Mouse (Mus musculus): ENCODE results near the gene Kctd19. TPM values are rescaled to one million over a fixed set of nuclear protein-coding genes. Genes with fewer than 3 reads are reported as not detected.

Gene Kctd19
- polyA plus RNA-seq, 2 experiments: not detected

- peaks cover 7% of the 10 kb centered on the region for H3K27me3 ChIP-seq (ENCODE audit: control insufficient read depth, insufficient read depth, low read length)
- no peaks in the 10 kb centered on the region for H3K4me1 ChIP-seq (replicated peaks; ENCODE audit: control insufficient read depth in 2 of 2, insufficient read depth in 2 of 2, low read length in 1 of 2)
- H3K4me3 ChIP-seq (ENCODE audit: insufficient read depth in 1 of 2, low read depth in 2 of 2, low read length in 2 of 2): no peak overlapping the region
- 59% methylated on average over 7 of the region's 7 CpGs for WGBS (ENCODE audit: insufficient replicate concordance)
- DNase-seq (ENCODE audit: low read depth in 3 of 3, low spot score in 3 of 3): no peak
- no peak for ATAC-seq (ENCODE audit: insufficient read depth)
- TF ChIP-seq CTCF (IDR thresholded peaks at IDR 0.05; ENCODE audit: low read depth) (no peak), EP300 (IDR thresholded peaks at IDR 0.05; ENCODE audit: low read depth) (no peak)
- no peak overlapping the region for H3K9ac ChIP-seq (replicated peaks)
- no peaks in the 10 kb centered on the region for H3K36me3 ChIP-seq (replicated peaks; ENCODE audit: control insufficient read depth, insufficient read depth, low read depth)
- H3K27ac ChIP-seq: no peak overlapping the region
- H3K9me3 ChIP-seq (ENCODE audit: control insufficient read depth, low read length): no peaks in the 10 kb centered on the region
- no peak overlapping the region for H3K4me2 ChIP-seq (ENCODE audit: low read depth)
Observed at GRCm38 (mm10) chr8:105408331-105408730, 5.0 kb downstream of the Kctd19 start.

GRCm38 (mm10) chr8:105406416-105406815 lies 6.9 kb downstream of the Kctd19 start:
- Histone ChIP-seq H3K4me3 (ENCODE audit: insufficient read depth in 1 of 2, low read depth in 2 of 2, low read length in 2 of 2) (no peak overlapping the region), H3K27me3 (ENCODE audit: control insufficient read depth, insufficient read depth, low read length) (no peaks in the 10 kb centered on the region), H3K9me3 (ENCODE audit: control insufficient read depth, low read length) (no peaks in the 10 kb centered on the region), H3K36me3 (replicated peaks; ENCODE audit: control insufficient read depth, insufficient read depth, low read depth) (no peaks in the 10 kb centered on the region), H3K4me1 (replicated peaks; ENCODE audit: control insufficient read depth in 2 of 2, insufficient read depth in 2 of 2, low read length in 1 of 2) (no peaks in the 10 kb centered on the region), H3K9ac (replicated peaks) (no peak overlapping the region), H3K27ac (no peak overlapping the region), H3K4me2 (ENCODE audit: low read depth) (no peak overlapping the region)
- TF ChIP-seq EP300 (IDR thresholded peaks at IDR 0.05; ENCODE audit: low read depth) (no peak), CTCF (IDR thresholded peaks at IDR 0.05; ENCODE audit: low read depth) (no peak)
- DNase-seq (ENCODE audit: low read depth in 3 of 3, low spot score in 3 of 3): no peak
- 60% methylated on average over 10 of the region's 10 CpGs for WGBS (ENCODE audit: insufficient replicate concordance)
- no peak for ATAC-seq (ENCODE audit: insufficient read depth)

GRCm38 (mm10) chr8:105404496-105404895 lies 8.8 kb downstream of the Kctd19 start:
- H3K9ac ChIP-seq (replicated peaks): no peak overlapping the region
- no peak overlapping the region for H3K4me2 ChIP-seq (ENCODE audit: low read depth)
- ATAC-seq (ENCODE audit: insufficient read depth) (no peak), DNase-seq (ENCODE audit: low read depth in 3 of 3, low spot score in 3 of 3) (no peak)
- no peaks in the 10 kb centered on the region for H3K36me3 ChIP-seq (replicated peaks; ENCODE audit: control insufficient read depth, insufficient read depth, low read depth)
- WGBS (ENCODE audit: insufficient replicate concordance): 46% methylated on average over 1 of the region's 1 CpGs
- H3K27me3 ChIP-seq (ENCODE audit: control insufficient read depth, insufficient read depth, low read length): no peaks in the 10 kb centered on the region
- H3K4me3 ChIP-seq (ENCODE audit: insufficient read depth in 1 of 2, low read depth in 2 of 2, low read length in 2 of 2): no peak overlapping the region
- H3K9me3 ChIP-seq (ENCODE audit: control insufficient read depth, low read length): no peaks in the 10 kb centered on the region
- no peaks in the 10 kb centered on the region for H3K4me1 ChIP-seq (replicated peaks; ENCODE audit: control insufficient read depth in 2 of 2, insufficient read depth in 2 of 2, low read length in 1 of 2)
- H3K27ac ChIP-seq: no peak overlapping the region
- no peak for TF ChIP-seq CTCF (IDR thresholded peaks at IDR 0.05; ENCODE audit: low read depth)
- no peak for TF ChIP-seq EP300 (IDR thresholded peaks at IDR 0.05; ENCODE audit: low read depth)

DNA sequence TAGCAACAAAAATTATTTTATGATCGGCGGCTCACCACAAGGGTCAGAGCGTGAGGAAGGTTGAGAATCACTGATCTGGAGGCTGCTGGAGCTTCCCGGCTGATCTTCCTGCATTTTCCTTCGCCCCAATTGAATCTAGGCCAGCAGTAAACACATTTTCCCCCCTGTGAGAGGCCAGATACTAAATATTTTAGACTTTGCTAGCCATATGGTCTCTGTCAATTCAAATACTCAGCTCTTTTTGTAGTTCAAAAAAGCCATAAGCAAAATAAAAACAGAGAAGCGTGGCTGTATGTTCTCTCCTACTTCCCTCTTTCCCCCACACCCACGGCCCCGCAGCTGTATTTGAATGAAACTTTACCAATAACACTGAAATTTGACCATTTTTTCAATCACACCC lies 9.8 kb downstream of the Kctd19 start:
- WGBS (ENCODE audit: insufficient replicate concordance): 64% methylated on average over 8 of the region's 8 CpGs
- ATAC-seq (ENCODE audit: insufficient read depth): no peak

DNA sequence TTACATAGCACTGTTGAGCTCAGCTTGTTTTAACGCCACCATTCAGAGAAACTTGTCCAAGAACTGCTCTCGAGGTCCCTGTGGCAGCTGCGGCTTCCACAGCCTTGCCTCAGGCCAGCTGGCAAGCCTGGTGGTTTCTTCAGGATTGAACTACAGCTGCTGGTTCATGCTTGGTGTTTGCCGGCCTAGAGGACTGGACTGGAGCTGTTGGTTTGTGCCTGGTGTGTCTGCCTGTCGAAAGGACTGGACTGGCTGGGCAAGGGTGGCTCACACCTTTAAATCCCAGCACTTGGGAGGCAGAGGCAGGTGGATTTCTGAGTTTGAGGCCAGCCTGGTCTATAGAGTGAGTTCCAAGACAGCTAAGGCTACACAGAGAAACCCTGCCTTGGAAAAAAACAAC lies 13.3 kb downstream of the Kctd19 start:
- Histone ChIP-seq H3K27ac (no peak overlapping the region), H3K4me3 (ENCODE audit: insufficient read depth in 1 of 2, low read depth in 2 of 2, low read length in 2 of 2) (no peak overlapping the region), H3K36me3 (replicated peaks; ENCODE audit: control insufficient read depth, insufficient read depth, low read depth) (no peaks in the 10 kb centered on the region), H3K27me3 (ENCODE audit: control insufficient read depth, insufficient read depth, low read length) (no peaks in the 10 kb centered on the region), H3K4me2 (ENCODE audit: low read depth) (no peak overlapping the region), H3K9me3 (ENCODE audit: control insufficient read depth, low read length) (no peaks in the 10 kb centered on the region), H3K4me1 (replicated peaks; ENCODE audit: control insufficient read depth in 2 of 2, insufficient read depth in 2 of 2, low read length in 1 of 2) (no peaks in the 10 kb centered on the region), H3K9ac (replicated peaks) (no peak overlapping the region)
- TF ChIP-seq EP300 (IDR thresholded peaks at IDR 0.05; ENCODE audit: low read depth) (no peak), CTCF (IDR thresholded peaks at IDR 0.05; ENCODE audit: low read depth) (no peak)
- DNase-seq (ENCODE audit: low read depth in 3 of 3, low spot score in 3 of 3) (no peak), ATAC-seq (ENCODE audit: insufficient read depth) (no peak)
- WGBS (ENCODE audit: insufficient replicate concordance): 64% methylated on average over 5 of the region's 5 CpGs

More for the DNA sequence above, 9.8 kb downstream of the Kctd19 start:
- Histone ChIP-seq H3K27me3 (ENCODE audit: control insufficient read depth, insufficient read depth, low read length) (no peaks in the 10 kb centered on the region), H3K4me2 (ENCODE audit: low read depth) (no peak overlapping the region), H3K4me3 (ENCODE audit: insufficient read depth in 1 of 2, low read depth in 2 of 2, low read length in 2 of 2) (no peak overlapping the region), H3K4me1 (replicated peaks; ENCODE audit: control insufficient read depth in 2 of 2, insufficient read depth in 2 of 2, low read length in 1 of 2) (no peaks in the 10 kb centered on the region), H3K9me3 (ENCODE audit: control insufficient read depth, low read length) (no peaks in the 10 kb centered on the region), H3K9ac (replicated peaks) (no peak overlapping the region), H3K36me3 (replicated peaks; ENCODE audit: control insufficient read depth, insufficient read depth, low read depth) (no peaks in the 10 kb centered on the region), H3K27ac (no peak overlapping the region)
- no peak for DNase-seq (ENCODE audit: low read depth in 3 of 3, low spot score in 3 of 3)
- no peak for TF ChIP-seq CTCF (IDR thresholded peaks at IDR 0.05; ENCODE audit: low read depth)
- TF ChIP-seq EP300 (IDR thresholded peaks at IDR 0.05; ENCODE audit: low read depth): no peak

Measured in liver, embryonic 14.5 days (tissue).